Mouse (Mus musculus): ENCODE results near the gene Cul7. TPM values are rescaled to one million over a fixed set of nuclear protein-coding genes. Genes with fewer than 3 reads are reported as not detected.

Cul7 gene
- total RNA-seq, 2 experiments from 2014 or later: 56.1 to 62.2 TPM

- DNase-seq: peak; percentile 71 to 80
- intact Hi-C loops (cut with DNase I): no loop called here
Observed at GRCm38 (mm10) chr17:46662730-46663129, 12.6 kb downstream of the Cul7 start.

GRCm38 (mm10) chr17:46667712-46668111 is 17.6 kb downstream of the Cul7 start:
- intact Hi-C loops (cut with DNase I): no loop called here
- DNase-seq: peak in 1 of 2 experiments; percentile 47

GRCm38 (mm10) chr17:46669911-46670310 is 19.8 kb downstream of the Cul7 start:
- intact Hi-C loops (cut with DNase I): no loop called here
- no peak for DNase-seq

- intact Hi-C loops (cut with DNase I): loop anchor here (1.0 to 2.0 kb wide), 2 partner anchors 24 to 41 kb away; partner anchors contain the start of gene Cul7
- DNase-seq: peak; percentile 95 to 97
Observed at GRCm38 (mm10) chr17:46673850-46674529, 23.9 kb downstream of the Cul7 start, which contains the start of gene Rrp36. Gene Rrp36, minus strand, starts transcription at chr17:46674352.

GRCm38 (mm10) chr17:46674530-46675283 is 24.6 kb downstream of the Cul7 start:
- intact Hi-C loops (cut with DNase I): loop anchor here (1.0 to 2.0 kb wide), 2 partner anchors 24 to 40 kb away; partner anchors contain the start of gene Cul7
- no peak for DNase-seq

GRCm38 (mm10) chr17:46678416-46678815 is 28.3 kb downstream of the Cul7 start, which contains the start of gene Mea1:
Gene Mea1, plus strand, starts transcription at chr17:46678793.
- intact Hi-C loops (cut with DNase I): no loop called here
- peak; percentile 45 to 71 for DNase-seq

GRCm38 (mm10) chr17:46678911-46679310 is 28.8 kb downstream of the Cul7 start:
- intact Hi-C loops (cut with DNase I): no loop called here
- peak; percentile 52 to 60 for DNase-seq

- intact Hi-C loops (cut with DNase I): no loop called here
- peak; percentile 67 to 68 for DNase-seq
Observed at GRCm38 (mm10) chr17:46679843-46680759, 30.0 kb downstream of the Cul7 start.

- intact Hi-C loops (cut with DNase I): loop anchor here (1.0 kb wide), 1 partner anchor 22 kb away; no protein-coding TSS in a partner anchor
Observed at GRCm38 (mm10) chr17:46680760-46681373, 30.7 kb downstream of the Cul7 start, which contains the start of gene Klhdc3. Gene Klhdc3, minus strand, starts transcription at chr17:46680914.

GRCm38 (mm10) chr17:46681466-46682118 is 31.5 kb downstream of the Cul7 start:
- intact Hi-C loops (cut with DNase I): loop anchor here (1.0 kb wide), 1 partner anchor 22 kb away; no protein-coding TSS in a partner anchor
- peak in 1 of 2 experiments; percentile 40 for DNase-seq

More at GRCm38 (mm10) chr17:46680760-46681373, 30.7 kb downstream of the Cul7 start, which contains the start of gene Klhdc3:
- DNase-seq: peak; percentile 97

- no peak for DNase-seq
- intact Hi-C loops (cut with DNase I): no loop called here
Observed at GRCm38 (mm10) chr17:46682654-46683389, 32.7 kb downstream of the Cul7 start.

GRCm38 (mm10) chr17:46685913-46686312 is 35.8 kb downstream of the Cul7 start:
- intact Hi-C loops (cut with DNase I): no loop called here
- no peak for DNase-seq

- intact Hi-C loops (cut with DNase I): no loop called here
- no peak for DNase-seq
Observed at GRCm38 (mm10) chr17:46690665-46691064, 40.5 kb downstream of the Cul7 start.

- intact Hi-C loops (cut with DNase I): no loop called here
- no peak for DNase-seq
Observed at GRCm38 (mm10) chr17:46691390-46691789, 41.3 kb downstream of the Cul7 start.

GRCm38 (mm10) chr17:46694517-46695063 is 44.5 kb downstream of the Cul7 start:
- intact Hi-C loops (cut with DNase I): no loop called here
- no peak for DNase-seq

GRCm38 (mm10) chr17:46698515-46698914 is 48.4 kb downstream of the Cul7 start:
- intact Hi-C loops (cut with DNase I): no loop called here

GRCm38 (mm10) chr17:46699245-46699644 is 49.1 kb downstream of the Cul7 start:
- DNase-seq: no peak
- intact Hi-C loops (cut with DNase I): no loop called here

More at GRCm38 (mm10) chr17:46698515-46698914, 48.4 kb downstream of the Cul7 start:
- DNase-seq: no peak

- intact Hi-C loops (cut with DNase I): loop anchor here (10.0 kb wide), 1 partner anchor 145 kb away; the partner anchor contains the start of gene Srf
- no peak for DNase-seq
Observed at GRCm38 (mm10) chr17:46699912-46700311, 49.8 kb downstream of the Cul7 start.

Measured in heart, postnatal 10 days (tissue).